Mouse (Mus musculus) large intestine, adult 2 months (tissue): ENCODE measurements around the gene Map1b. TPM values are rescaled to one million over a fixed set of nuclear protein-coding genes. Genes with fewer than 3 reads are reported as not detected.

ENCODE experiments used
- DNase-seq: peaks from one replicate; pipeline ENCODE4 v3.0.0-alpha.2; 2012; ENCODE audit warnings: low read depth, low spot score
- WGBS: fragments of 180-500 bp; shearing (Covaris S2); methylation state at CpG from one replicate; pipeline ENCODE4 v1.1.7; 2018; 5-methylcytosine and 5-hydroxymethylcytosine counted together
- polyA plus RNA-seq: library from polyadenylated mRNA; depleted of rRNA; stranded (reverse); fragments of >200 nt; gene quantifications from 2 replicates; pipeline ENCODE4 v1.2.3, GENCODE M21; 2012

The Map1b gene
- polyA plus RNA-seq, 1 experiment, result 0.94 TPM

DNA sequence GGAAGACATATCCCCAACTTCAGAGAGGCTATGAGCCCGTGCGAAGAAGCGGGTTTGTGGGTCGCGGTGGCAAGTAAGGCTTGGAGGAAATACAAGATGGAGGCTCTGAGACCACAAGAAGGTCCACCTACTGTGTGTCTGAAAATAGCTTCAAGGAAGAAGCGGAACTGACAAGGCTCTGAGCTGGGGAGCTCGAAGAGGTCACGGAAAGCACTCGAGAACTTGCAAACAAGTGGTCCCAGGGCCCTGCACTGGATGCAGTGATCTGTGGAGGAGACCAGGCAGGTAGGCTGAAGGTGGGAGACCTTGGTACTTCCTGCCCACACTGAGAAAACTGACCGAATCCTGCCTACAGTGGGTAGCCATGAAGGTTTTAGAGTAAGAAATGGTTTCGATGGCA lies 22.5 kb upstream of the Map1b start:
- DNase-seq, result no peak
- 92% methylated on average over 11 of the region's 11 CpGs for WGBS

DNA sequence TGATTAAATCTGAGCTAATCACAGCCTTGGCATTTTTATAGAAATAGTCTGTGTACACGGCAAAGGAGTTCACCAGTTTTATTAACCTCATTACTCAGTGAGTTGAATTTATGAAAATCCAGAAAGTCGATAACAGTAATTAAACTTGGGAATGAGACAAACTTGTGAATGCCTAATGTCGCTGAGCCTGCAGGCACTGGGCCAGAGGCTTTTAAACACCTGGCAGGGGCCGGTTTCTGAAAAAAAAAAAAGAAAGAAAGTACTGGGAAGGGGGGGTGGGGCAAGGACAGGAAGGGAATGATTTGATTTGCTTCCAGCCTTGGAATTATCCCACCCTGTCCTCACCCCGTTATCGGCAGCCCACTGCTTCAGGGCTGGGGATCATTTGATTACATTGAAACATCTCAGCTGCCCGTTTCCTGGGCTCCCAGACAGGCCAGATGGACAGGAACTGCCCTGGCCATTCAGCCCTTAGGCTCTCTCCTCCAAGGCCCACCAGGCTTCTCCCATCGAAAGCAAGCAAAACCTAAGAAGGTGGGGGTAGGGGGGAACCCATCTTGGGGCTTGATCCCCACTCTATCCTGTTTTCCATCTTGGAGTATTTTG lies 21.7 kb upstream of the Map1b start:
- no peak for DNase-seq
- 31% methylated on average over 8 of the region's 8 CpGs for WGBS

DNA sequence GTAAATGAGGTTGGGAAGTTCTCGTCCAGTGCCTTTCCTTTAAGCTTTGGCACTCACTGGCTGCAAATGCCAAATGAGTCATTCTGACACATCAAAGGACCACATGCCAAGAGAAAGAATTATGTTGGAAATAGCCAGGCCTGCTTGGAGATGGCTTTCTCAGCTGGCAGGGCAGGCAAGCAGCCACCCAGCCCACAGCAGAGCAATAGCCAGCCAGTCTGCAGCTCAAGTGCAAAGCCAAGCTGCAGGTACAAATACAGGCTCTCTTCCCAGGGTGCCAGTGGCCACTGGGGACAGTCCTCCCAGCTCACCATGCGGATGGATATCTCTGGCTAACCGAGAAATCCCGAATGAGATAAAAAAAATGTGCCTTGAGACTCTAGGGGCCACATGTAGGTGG lies 12.1 kb upstream of the Map1b start:
- WGBS, result 78% methylated on average over 4 of the region's 4 CpGs
- no peak for DNase-seq

DNA sequence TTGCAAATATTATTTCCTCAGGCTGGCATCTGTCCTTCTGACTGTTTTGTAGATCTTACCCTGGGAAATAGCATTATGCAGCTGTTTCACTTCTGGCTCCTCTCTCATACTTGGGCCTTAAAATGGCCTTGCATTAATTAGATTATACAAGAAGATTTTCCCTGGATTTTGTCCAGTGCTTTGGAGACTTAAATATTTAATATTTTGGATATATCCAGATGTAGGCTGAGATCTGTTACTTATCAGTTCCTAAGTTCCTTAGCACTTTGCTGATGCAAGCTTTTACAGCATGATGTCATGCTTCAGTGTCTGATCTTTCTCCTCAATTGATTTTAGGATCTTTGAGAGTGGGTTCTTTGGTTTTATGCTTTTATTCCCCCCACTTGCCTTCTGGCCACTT lies 11.6 kb upstream of the Map1b start:
- DNase-seq, result no peak

DNA sequence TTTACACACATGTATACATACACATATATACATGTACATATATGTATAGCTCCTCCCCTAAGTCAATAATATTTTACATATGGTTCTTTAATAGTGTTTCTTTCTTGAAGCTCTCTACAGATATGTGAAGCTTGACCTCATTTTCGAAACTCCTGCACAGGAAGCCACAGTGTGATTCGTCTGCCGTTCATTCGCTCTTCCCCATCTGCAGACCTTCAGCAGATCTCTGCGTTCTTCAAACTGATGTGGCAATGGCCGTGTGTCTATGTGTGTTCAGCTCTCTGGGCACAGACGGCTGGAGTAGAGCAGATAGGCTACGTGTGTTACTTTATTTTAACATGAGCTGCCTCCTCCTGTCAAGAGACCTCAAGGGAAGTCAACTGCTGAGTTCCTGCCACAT lies 9.2 kb upstream of the Map1b start:
- no peak for DNase-seq
- 72% methylated on average over 8 of the region's 8 CpGs for WGBS

DNA sequence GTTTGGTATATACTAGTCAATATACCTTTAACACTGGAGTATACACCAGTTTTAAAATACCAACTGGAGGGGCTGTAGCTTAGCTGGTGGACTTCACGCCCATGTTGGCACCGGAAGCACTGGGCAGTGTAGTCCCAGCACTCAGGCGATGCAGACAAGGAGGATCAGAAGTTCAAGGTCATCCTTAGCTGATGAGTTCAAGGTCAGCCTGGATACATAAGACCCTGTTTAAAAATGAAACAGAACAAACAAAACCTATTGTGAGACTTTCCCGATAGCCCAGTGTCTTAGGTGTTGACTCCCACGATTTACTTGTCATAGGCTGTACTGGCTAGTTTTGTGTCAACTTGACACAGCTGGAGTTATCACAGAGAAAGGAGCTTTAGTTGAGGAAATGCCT lies 1.5 kb upstream of the Map1b start:
- WGBS, result 84% methylated on average over 5 of the region's 5 CpGs

DNA sequence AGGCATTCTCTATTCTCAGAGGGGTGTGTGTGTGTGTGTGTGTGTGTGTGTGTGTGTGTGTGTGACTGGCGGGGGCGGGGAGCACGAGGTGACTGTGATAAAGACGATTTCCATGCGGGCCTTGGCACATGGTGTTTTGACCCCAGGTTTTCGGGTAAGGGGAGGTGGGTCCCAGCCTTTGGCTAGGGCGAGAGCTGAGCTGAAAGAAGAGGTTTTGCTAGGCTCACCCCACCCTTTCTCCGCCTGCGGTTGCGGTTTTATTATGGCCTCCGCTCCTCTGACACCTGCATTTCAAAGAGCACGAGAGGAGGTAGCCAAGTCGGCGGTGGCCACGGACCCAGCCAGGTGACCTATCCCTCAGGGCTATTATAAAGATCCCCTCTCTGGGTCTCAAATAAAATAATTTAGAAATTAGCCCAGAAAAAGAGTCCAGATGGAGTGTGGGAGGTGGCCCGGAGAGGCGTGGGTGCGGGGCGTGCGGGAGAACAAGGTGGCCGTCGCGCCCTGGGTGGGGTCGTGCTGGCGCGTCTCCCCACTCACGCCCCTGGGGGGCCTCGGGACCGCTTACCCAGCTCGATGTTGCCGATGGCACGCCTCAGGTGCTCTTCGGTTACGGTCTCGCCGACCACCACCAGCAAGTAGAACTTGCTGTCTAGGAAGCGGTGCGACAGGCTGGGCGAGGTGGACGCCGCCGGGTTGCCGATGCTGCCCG lies 448 bp downstream of the Map1b start:
- no peak for DNase-seq
- under 1% methylated on average over 43 of the region's 44 CpGs for WGBS

More for the DNA sequence above, 1.5 kb upstream of the Map1b start:
- no peak for DNase-seq

DNA sequence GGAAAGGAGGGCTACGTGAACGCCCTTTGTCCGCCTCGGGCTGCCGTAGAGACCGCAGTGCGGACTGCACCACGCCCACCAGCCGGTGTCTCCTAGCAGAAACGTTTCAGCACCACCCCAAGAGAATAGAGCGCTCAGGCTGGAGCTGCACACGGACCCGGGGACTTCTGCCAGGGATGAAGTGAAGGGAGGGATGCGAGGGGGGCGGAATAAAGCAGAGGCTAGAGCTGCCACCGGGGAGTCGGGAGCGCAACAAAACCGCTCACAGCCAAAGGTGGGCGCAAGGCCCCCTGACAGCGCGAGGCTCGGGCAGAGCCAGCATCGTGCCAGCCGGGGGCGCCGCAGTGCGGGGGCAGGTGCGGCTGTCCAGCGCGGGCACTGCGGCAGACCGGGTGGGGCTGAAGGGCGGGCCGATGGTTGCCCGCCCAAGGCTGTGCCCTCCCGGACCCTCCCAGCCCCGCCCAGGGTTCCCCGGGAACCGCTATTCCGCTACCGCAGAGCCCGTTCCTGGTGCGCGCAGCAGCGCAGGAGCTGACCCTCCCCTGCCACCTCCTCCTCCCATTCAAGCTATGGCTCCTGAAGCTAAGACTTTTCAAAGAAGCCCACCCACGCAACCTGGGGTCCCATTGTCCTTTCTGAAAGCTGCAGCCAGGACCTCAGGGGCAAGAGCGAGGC lies 1.3 kb downstream of the Map1b start:
- WGBS, result under 1% methylated on average over 48 of the region's 48 CpGs
- DNase-seq, result no peak

DNA sequence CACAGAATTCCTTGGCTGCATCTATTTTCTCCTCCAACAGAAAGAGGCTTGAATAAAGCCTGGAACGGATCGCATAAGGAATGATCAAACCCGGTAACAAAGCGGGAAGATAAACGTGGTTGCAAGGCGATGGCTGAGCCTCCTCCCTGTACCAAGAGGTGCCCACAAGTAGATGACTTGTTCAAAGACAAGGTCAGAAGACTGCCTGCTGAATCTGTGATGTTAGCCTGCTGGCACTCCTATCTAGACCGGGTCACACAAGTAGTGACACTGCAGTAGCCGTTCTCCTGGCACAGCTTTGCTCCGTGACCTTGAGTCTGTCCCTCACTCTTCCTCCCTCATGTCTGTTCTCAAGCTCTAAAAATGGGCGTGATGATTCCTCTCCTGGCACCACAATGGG lies 2.4 kb downstream of the Map1b start:
- WGBS, result 19% methylated on average over 10 of the region's 10 CpGs
- DNase-seq, result no peak

DNA sequence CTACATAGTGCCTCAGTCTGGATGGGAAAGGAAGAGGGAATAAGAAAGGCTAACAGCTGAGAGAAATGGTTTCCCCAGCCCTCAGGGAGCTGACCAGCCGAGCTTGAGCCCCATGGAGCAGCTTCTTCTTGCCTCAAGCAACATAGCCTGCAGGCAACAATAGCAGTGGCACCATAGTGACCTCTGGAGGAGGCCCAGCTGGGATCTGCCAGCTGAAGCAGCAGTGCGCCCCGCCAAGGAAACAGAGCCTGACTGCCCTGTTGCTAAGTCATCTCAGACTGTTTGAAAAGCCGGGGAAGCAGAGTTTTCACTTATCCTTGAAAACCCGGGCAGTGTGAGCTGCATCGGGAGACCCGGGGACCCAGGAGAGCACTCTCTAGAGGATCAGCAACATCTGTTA lies 3.2 kb downstream of the Map1b start:
- no peak for DNase-seq
- WGBS, result 14% methylated on average over 7 of the region's 7 CpGs

DNA sequence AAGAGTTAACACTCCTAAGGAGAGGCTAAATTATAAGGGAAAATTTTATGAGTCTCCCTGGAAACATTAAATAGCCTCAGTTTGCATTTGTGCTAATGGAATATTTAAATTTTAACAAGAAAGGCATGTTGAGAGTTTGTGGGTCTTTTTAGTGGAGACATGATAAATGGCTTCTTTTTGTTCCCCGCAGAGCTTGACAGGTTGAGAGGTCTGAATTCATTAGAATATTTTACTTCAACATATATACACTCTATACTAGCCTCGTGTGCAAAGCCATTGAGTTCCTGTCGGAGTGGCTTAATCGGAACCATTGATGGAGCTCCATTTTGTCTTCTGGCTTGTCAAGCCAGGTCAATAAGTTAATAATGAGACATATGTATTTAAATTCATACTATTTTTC lies 6.4 kb downstream of the Map1b start:
- 85% methylated on average over 4 of the region's 4 CpGs for WGBS
- no peak for DNase-seq

DNA sequence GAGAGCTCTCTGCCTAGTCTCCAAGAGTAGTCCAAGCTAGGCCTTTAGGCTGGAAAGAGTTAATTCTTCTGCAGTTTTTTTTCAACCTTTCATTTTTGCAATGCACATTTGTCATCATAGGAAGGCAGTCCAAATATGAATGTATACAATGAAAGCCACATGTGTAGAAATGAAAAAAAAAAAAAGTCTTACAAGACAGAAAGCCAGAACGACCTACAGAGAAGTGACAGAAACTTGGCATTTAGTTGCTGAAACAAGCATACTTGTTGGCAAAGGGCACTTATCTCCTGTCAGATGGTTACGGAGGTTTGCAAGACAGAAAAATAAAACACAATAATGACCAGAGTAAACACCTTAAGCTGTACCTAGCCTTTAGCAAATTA lies 9.8 kb downstream of the Map1b start:
- WGBS, result 20% methylated on average over 2 of the region's 2 CpGs
- no peak for DNase-seq

DNA sequence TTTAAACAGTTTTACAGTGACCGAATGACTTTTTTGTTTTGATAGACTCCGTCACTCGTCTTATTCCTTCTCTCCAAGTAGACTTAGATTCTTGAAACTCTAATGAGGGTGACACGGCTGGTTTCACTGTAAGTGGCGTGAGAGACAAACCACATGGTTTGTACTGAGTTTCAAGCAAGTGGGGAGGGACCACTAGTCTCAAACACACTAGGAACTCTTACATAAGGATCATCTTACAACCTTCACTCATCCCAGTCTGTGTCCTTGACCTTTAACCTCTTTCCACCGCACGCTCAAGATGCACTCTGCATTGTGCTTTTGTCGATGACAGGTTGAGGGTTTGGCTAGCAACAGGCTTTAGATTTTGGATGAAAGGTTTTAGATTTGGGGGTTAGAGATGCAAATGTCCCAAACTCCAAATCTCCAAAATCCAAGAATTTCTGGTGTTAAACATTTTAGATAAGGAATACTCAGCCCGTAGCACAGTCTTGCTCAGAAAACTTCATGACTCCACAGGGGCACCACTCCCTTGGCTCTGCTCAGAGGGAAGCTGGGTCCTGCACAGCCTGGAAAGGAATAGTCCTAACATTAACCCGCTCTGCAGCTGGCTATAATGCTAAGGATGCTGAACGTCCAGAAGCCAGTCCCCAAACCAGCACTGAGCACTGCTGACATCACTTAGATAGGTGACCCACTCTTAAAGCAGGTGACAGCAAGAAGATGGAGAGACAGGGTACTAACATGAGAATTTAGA lies 10.3 kb downstream of the Map1b start:
- 75% methylated on average over 11 of the region's 11 CpGs for WGBS
- no peak for DNase-seq

DNA sequence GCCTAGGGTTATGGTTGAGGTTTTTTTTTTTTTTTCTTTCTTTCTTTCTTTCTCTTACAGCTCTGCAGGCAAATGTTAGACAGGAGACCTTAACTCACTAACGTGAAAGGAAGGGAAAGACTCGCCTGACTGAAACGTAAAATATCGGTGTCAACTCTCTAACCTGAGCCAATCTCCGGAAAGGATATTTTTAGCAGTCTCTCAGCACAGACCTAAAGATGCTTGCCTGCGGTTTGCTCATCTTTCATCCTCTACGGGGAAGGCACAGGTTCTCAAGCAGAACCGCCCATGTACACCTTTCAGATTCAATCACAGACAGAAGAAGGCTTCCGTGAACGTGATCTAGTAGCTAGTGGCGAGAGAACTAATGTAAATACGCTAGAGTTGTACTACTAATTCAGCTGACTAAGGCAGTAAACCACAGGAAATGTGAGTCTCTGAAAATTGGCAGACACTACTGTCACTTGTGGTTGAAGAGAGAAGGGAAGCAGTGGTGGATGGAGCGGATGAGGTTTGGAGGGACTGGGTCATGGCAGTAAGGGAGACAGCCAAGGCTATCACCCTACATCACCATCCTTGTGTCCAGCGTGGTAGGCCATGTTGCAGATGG lies 12.9 kb downstream of the Map1b start:
- WGBS, result 58% methylated on average over 14 of the region's 14 CpGs
- no peak for DNase-seq

DNA sequence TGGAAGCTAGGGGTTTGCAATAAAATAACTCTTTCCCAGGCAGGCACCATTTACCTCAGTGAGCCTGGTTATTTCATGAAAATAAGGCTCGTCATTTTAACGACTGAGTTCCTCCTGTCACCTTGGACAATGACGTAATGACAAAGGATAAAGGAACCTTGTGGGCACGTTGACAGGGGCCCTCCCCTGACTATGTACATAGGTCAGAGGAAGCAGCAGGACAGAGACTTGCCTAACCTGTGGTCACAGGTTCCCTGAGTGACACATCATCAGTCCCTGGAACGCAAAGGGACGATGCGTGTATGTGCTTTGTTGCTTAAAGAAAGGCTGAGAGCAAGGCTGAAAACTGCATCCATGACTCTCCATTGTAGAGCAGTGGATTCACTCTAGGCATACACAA lies 13.4 kb downstream of the Map1b start:
- 46% methylated on average over 7 of the region's 7 CpGs for WGBS
- DNase-seq, result no peak

DNA sequence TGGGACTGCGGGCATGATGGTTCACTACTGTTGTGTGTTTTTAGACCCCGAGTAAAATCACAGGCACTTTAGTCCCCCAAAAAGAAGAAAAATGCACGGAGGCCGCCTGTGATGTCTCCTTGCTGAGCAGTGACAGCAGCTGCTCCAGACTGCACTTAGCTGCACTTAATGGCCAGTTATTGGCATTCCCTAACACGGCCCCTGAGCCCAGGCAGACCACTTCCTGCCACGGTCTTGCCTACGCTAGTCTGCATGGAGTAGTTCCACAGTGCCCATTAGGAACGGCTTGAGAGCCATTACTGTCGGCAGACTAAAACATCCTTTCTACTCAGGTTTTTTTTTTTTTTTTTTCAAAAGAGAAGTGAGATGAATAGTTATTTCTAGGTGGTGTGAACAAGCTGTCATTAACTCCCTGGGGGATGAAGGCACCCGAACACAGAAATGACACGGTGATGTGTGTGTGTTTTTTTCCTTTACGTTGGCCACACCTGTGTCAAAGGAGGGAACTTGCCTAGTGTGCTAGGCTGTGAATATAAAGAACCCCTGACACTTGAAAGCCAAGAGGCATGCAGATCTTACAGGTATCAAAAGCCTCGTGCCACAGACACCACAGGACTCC lies 14.1 kb downstream of the Map1b start:
- DNase-seq, result no peak
- WGBS, result 61% methylated on average over 13 of the region's 13 CpGs

DNA sequence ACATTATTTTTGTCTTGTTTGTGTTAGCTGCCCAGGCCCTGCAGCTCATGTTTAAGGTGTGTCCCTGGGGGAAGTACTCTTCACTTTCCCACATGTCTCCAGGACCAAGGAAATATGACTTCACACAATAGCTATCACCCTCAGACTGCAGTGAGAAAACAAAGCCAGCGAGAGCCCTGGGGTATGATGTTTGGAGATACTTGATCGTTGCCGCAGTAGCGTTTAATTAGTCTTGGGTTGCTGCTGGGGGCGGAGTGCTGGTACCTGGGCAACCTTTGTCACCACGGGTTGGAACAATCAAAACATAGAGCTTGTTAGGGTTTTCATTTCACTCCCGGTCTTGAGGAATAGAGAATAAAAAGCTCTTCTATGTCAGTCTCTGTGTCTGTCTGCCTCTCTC lies 14.9 kb downstream of the Map1b start:
- no peak for DNase-seq
- WGBS, result 32% methylated on average over 7 of the region's 7 CpGs

DNA sequence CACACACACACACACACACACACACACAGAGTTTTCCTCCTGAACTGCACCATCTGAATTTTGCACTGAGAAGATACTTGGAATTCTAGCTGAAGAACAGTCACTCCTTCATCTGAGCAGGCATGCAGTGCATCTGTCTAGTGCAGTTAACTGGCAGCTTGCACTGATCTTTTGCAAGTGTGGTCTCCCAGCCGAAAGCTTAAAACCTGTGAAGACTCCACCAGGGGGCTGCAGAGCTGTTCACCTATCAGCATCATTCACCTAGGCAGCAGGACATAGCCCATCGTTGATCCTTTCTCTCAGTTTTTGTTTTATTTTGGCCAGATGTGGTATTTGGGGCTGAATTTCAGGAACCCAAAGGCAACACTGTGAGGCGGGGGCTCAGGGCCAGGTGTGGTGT lies 15.7 kb downstream of the Map1b start:
- WGBS, result 68% methylated on average over 3 of the region's 3 CpGs

DNA sequence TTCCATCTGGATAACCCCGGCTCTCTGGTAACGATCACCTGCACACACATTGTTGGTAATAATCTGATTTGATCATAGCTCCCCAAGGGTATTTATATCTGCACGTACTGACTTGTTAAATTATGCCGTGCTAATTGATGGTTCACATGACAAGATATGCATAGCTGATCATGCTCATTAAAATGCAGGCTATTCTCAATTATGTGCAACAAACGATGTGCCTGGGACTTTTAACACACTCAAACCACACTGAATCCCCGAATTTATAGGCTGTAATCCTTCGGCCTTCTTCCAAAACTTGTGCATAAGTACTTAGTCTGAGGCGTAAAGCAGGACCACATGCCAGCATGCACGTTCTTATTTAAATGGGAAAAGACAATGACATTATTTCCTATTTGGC lies 16.6 kb downstream of the Map1b start:
- no peak for DNase-seq
- 72% methylated on average over 9 of the region's 9 CpGs for WGBS

More for the DNA sequence above, 15.7 kb downstream of the Map1b start:
- DNase-seq, result no peak

DNA sequence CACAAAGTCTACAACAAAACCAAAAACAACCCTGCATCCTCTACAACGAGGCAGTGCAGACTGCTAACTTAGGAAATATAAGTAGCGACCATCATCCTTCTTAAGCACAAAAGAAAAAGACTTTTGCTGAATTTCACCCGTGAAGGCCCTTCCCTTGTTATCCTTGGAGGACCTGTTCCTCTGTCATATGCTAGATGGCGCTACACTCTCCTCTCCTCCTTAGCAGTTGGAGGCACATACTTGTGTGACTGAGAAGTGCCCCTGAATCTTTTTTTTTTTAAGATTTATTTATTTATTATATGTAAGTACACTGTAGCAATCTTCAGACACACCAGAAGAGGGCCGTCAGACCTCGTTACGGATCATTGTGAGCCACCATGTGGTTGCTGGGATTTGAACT lies 20.2 kb downstream of the Map1b start:
- DNase-seq, result no peak
- WGBS, result 82% methylated on average over 7 of the region's 7 CpGs
